Mouse (Mus musculus): ENCODE data around the gene B4galt1. TPM values are rescaled to one million over a fixed set of nuclear protein-coding genes. Genes with fewer than 3 reads are reported as not detected.

The B4galt1 gene
- polyA plus RNA-seq, 1 experiment: 43.8 TPM

GRCm38 (mm10) chr4:40846143-40846931 is 7.5 kb downstream of the B4galt1 start:
- Histone ChIP-seq H3K4me1 (peaks cover 98% of the 10 kb centered on the region), H3K9me3 (no peaks in the 10 kb centered on the region), H3K27me3 (replicated peaks) (no peaks in the 10 kb centered on the region), H3K4me3 (replicated peaks) (peak overlapping the region; percentile 85), H3K36me3 (replicated peaks; ENCODE audit: low read length) (peaks cover 92% of the 10 kb centered on the region)
- TF ChIP-seq GATA1 (IDR thresholded peaks at IDR 0.05; ENCODE audit: borderline replicate concordance, low read length): no peak
- no peak for TF ChIP-seq FLI1 (IDR thresholded peaks at IDR 0.05; ENCODE audit: low read length)

DNA sequence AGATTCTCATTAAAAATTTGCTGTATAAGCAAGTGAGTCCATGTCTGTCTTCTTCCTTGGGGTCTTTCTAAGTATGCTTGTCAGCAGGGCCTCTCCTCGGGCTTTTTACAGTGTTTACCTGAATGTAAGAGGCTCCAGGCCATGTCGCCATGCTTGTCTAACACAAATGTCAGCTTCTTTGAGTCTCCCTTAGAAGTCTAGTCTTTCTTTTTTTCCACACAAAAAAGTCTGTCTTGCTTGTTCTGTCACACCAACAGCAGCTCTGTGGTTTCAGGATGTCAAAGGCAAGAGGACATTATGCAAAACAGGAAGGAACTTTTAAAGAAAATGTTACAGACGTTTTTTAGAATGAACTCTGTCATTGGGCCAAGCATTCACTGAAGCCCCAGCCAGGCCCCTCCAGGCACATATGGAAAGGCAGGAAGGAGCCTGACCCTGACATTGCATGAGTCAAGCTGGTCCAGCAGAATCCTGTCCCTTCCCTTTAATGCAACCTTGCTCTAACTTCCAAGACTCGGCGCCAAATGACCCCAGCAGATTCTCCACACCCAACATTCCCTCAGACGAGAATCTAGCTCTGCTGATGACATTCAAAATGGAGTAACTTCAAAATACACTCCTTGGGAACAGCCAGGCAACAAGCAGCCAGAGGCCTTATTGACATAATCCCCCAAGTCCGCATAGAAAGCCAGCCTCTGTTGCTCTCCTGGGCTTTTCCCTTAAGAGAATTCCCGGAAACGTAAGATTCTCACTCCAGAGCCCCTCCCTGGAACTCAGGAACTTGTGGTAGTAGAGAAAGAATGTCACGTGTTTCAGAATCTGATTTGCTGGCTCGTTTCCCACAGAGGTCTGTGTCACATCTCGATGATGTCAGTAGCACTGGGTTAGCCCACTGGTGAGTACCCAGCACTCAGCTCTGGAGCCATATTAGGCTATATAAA is 8.7 kb downstream of the B4galt1 start:
- Histone ChIP-seq H3K4me1 (peaks cover 100% of the 10 kb centered on the region), H3K36me3 (replicated peaks; ENCODE audit: low read length) (peaks cover 94% of the 10 kb centered on the region), H3K27me3 (replicated peaks) (no peaks in the 10 kb centered on the region), H3K4me3 (replicated peaks) (peak overlapping the region; percentile 83), H3K9me3 (no peaks in the 10 kb centered on the region)
- no peak for TF ChIP-seq GATA1 (IDR thresholded peaks at IDR 0.05; ENCODE audit: borderline replicate concordance, low read length)
- no peak for TF ChIP-seq FLI1 (IDR thresholded peaks at IDR 0.05; ENCODE audit: low read length)

DNA sequence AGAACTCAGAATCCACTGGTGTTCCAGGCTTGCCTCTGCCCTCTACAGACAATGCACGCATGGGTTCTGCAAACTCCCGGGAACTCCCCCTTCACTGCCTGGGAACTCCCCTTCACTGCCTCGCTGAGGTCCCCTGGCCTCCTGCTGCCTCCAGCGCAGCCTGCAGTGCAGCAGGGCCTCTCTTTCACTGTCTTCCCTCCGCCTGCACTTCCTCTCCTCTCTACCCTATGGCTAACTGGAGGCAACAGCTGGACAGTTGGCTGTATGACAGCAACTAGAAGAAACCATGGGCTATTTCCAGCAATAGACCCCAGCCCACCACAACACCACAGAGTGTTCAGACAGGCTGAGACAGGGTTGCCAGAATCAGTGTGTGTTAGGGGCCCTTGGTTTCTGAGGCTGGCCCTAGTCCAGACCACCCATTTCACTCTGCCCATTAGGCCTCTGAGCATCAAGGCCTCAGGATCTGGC is 9.5 kb downstream of the B4galt1 start:
- TF ChIP-seq FLI1 (IDR thresholded peaks at IDR 0.05; ENCODE audit: low read length) (no peak), GATA1 (IDR thresholded peaks at IDR 0.05; ENCODE audit: borderline replicate concordance, low read length) (no peak)
- Histone ChIP-seq H3K4me1 (peaks cover 100% of the 10 kb centered on the region), H3K36me3 (replicated peaks; ENCODE audit: low read length) (peaks cover 96% of the 10 kb centered on the region)

DNA sequence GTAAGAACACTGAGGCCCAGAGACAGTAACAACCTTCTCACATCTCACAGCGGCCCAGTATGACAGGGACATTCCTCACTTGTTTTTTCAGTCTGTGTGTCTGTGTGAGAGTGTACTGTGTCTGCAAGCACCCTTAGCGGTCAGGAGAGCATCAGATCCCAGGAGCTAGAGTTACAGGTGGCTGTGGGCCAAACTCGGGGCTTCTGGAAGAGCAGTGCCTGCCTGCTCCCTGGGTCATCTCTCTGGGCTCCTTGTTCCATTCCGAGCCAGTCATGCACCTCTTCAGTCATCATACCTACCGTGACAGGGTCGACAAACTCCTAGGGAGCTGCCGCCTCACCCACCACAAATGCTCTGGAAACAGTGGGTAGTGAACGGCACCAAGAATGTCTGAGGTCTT is 10.1 kb downstream of the B4galt1 start:
- no peaks in the 10 kb centered on the region for H3K9me3 ChIP-seq
- peaks cover 96% of the 10 kb centered on the region for H3K36me3 ChIP-seq (replicated peaks; ENCODE audit: low read length)
- H3K4me1 ChIP-seq: peaks cover 100% of the 10 kb centered on the region

More for the DNA sequence above, 9.5 kb downstream of the B4galt1 start:
- H3K9me3 ChIP-seq: no peaks in the 10 kb centered on the region
- H3K27me3 ChIP-seq (replicated peaks): no peaks in the 10 kb centered on the region
- H3K4me3 ChIP-seq (replicated peaks): peak overlapping the region; percentile 83

GRCm38 (mm10) chr4:40840448-40840847 is 13.4 kb downstream of the B4galt1 start:
- H3K36me3 ChIP-seq (replicated peaks; ENCODE audit: low read length): peaks cover 85% of the 10 kb centered on the region
- H3K9me3 ChIP-seq: no peaks in the 10 kb centered on the region
- H3K4me3 ChIP-seq (replicated peaks): peak overlapping the region; percentile 24
- peaks cover 96% of the 10 kb centered on the region for H3K4me1 ChIP-seq
- no peak for TF ChIP-seq GATA1 (IDR thresholded peaks at IDR 0.05; ENCODE audit: borderline replicate concordance, low read length)
- TF ChIP-seq FLI1 (IDR thresholded peaks at IDR 0.05; ENCODE audit: low read length): no peak
- H3K27me3 ChIP-seq (replicated peaks): no peaks in the 10 kb centered on the region

More for the DNA sequence above, 10.1 kb downstream of the B4galt1 start:
- peak overlapping the region; percentile 83 for H3K4me3 ChIP-seq (replicated peaks)
- no peaks in the 10 kb centered on the region for H3K27me3 ChIP-seq (replicated peaks)
- TF ChIP-seq GATA1 (IDR thresholded peaks at IDR 0.05; ENCODE audit: borderline replicate concordance, low read length) (no peak), FLI1 (IDR thresholded peaks at IDR 0.05; ENCODE audit: low read length) (no peak)

GRCm38 (mm10) chr4:40839251-40839650 is 14.6 kb downstream of the B4galt1 start:
- no peaks in the 10 kb centered on the region for H3K27me3 ChIP-seq (replicated peaks)
- H3K9me3 ChIP-seq: no peaks in the 10 kb centered on the region
- H3K36me3 ChIP-seq (replicated peaks; ENCODE audit: low read length): peaks cover 85% of the 10 kb centered on the region
- H3K4me1 ChIP-seq: peaks cover 96% of the 10 kb centered on the region
- H3K4me3 ChIP-seq (replicated peaks): peak overlapping the region; percentile 12
- TF ChIP-seq FLI1 (IDR thresholded peaks at IDR 0.05; ENCODE audit: low read length) (no peak), GATA1 (IDR thresholded peaks at IDR 0.05; ENCODE audit: borderline replicate concordance, low read length) (no peak)

GRCm38 (mm10) chr4:40837451-40838285 is 16.1 kb downstream of the B4galt1 start:
- no peaks in the 10 kb centered on the region for H3K9me3 ChIP-seq
- peaks cover 84% of the 10 kb centered on the region for H3K36me3 ChIP-seq (replicated peaks; ENCODE audit: low read length)
- no peaks in the 10 kb centered on the region for H3K27me3 ChIP-seq (replicated peaks)
- H3K4me3 ChIP-seq (replicated peaks): peak overlapping the region; percentile 28
- TF ChIP-seq GATA1 (IDR thresholded peaks at IDR 0.05; ENCODE audit: borderline replicate concordance, low read length) (no peak), FLI1 (IDR thresholded peaks at IDR 0.05; ENCODE audit: low read length) (no peak)
- peaks cover 94% of the 10 kb centered on the region for H3K4me1 ChIP-seq

DNA sequence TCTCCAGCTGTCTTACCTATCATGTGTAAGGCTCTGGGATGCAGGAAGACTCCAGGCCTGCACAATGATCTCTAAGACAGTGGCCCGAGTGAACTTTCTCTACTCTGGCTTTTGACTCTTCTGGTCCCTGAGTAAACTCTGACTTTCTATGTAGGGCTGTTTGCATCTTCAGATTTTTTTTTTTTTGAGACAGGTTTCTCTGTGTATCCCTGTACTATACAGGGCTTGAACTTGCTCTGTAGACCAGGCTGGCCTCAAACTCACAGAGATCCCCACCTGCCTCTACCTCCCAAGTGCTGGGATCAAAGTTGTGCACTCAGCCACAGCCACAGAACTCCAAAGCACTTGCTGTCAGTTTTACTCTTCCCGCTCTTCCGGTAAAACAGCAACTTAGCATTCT is 16.8 kb downstream of the B4galt1 start:
- H3K27me3 ChIP-seq (replicated peaks): no peaks in the 10 kb centered on the region
- H3K4me1 ChIP-seq: peaks cover 91% of the 10 kb centered on the region
- TF ChIP-seq GATA1 (IDR thresholded peaks at IDR 0.05; ENCODE audit: borderline replicate concordance, low read length): no peak
- no peak for TF ChIP-seq FLI1 (IDR thresholded peaks at IDR 0.05; ENCODE audit: low read length)
- peaks cover 81% of the 10 kb centered on the region for H3K36me3 ChIP-seq (replicated peaks; ENCODE audit: low read length)
- peak overlapping the region; percentile 2 for H3K4me3 ChIP-seq (replicated peaks)
- no peaks in the 10 kb centered on the region for H3K9me3 ChIP-seq

DNA sequence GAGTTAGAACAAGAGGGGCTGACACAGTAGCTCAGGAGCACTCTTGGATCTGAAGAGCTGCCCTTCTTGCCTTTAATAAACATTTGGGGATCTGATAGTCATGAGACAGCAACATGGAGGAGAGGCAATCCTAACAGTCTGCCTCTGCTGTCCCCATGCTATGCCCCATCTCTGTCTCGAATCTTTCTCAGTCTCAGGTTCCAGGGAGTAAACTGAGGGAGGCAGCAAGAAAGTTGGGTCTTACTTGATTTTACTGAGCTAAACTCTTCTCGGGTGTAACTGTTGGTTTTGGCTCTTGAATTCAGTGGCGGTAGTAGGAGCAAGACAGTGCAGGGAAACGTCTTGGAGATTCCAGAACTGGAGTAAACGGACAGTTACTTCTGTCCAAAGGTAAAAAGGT is 18.9 kb downstream of the B4galt1 start:
- Histone ChIP-seq H3K4me3 (replicated peaks) (no peak overlapping the region), H3K36me3 (replicated peaks; ENCODE audit: low read length) (peaks cover 82% of the 10 kb centered on the region), H3K27me3 (replicated peaks) (no peaks in the 10 kb centered on the region), H3K4me1 (peaks cover 91% of the 10 kb centered on the region), H3K9me3 (no peaks in the 10 kb centered on the region)
- no peak for TF ChIP-seq FLI1 (IDR thresholded peaks at IDR 0.05; ENCODE audit: low read length)
- TF ChIP-seq GATA1 (IDR thresholded peaks at IDR 0.05; ENCODE audit: borderline replicate concordance, low read length): no peak
